ENCODE assay signal across 8 mouse cellular contexts in the genomic region with DNA sequence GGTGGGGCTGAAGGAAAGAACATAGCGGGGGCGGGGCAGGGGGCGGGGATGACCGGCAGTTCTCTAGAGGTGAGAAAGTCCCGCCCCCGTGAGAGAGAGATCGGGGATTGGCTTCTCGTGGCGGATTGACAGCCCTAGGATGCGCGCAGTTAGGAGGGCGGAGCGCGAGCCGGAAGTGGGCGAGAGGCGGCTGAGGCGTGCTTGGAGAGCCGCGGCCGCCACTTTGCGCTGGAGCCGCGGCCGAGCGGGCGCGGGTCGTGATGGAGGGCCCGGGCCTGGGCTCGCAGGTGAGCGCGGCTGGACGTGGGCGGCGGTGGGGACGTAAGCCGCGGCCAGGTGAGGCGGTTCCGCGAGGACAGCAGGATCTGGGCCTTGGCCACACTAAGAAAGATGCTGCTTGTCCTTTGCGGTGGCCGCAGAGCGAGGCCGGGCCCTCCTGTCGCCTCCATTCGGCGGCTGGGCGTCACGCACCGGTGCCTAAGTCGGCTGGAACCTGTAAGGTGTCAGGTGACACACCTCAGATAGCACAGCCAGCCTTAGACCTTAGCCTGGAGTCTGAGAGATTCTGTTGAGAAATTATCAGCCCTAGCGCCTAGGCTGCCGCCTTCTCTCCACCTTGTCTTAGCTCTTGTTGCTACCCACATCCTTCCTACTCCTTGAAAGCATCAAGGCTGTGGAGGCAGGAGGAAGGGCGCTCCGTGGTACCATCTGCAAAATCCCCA. TPM values are rescaled to one million over a fixed set of nuclear protein-coding genes. Genes with fewer than 3 reads are reported as not detected.
DNase-seq lines count a peak whose midpoint lies in the region; ATAC-seq and TF ChIP-seq lines count a peak whose summit lies in the region.

A gene (plus strand): TSS at position 153 of the 722 bp plus-strand sequence.

- H3K4me3 ChIP-seq in gastrocnemius, adult 2 months: peak within 1 kb of the TSS; percentile 94
- H3K4me3 ChIP-seq in hindbrain, postnatal 0 days (ENCODE audit: low read length): peak within 1 kb of the TSS; percentile 51
- H3K4me3 ChIP-seq in left cerebral cortex, adult 2 months: peak within 1 kb of the TSS; percentile 86

- no peaks in the 10 kb centered on the region for H3K27me3 ChIP-seq in hindbrain, postnatal 0 days (ENCODE audit: insufficient read depth, low read length)

- peak within 1 kb of the TSS; percentile 62 for H3K9ac ChIP-seq in hindbrain, postnatal 0 days (replicated peaks; ENCODE audit: low read length)

- TF ChIP-seq CTCF in gastrocnemius, adult 2 months (IDR thresholded peaks at IDR 0.05): no peak
- TF ChIP-seq CTCF in hindbrain, postnatal 0 days (IDR thresholded peaks at IDR 0.05; ENCODE audit: low read depth): no peak
- TF ChIP-seq CTCF in left cerebral cortex, adult 2 months (IDR thresholded peaks at IDR 0.05): no peak

- 0 out of 2 replicates have a peak, but pooled peaks cover 6% of the 10 kb centered on the region for H3K4me1 ChIP-seq in hindbrain, postnatal 0 days (ENCODE audit: insufficient read depth, low read length)

- no peaks in the 10 kb centered on the region for H3K9me3 ChIP-seq in hindbrain, postnatal 0 days (ENCODE audit: low read length)

- H3K4me2 ChIP-seq in hindbrain, postnatal 0 days (ENCODE audit: low read depth, low read length): peak within 1 kb of the TSS; percentile 73

- peak within 1 kb of the TSS; percentile 79 for H3K27ac ChIP-seq in gastrocnemius, adult 2 months
- peak within 1 kb of the TSS; percentile 80 for H3K27ac ChIP-seq in hindbrain, postnatal 0 days
- H3K27ac ChIP-seq in left cerebral cortex, adult 2 months: peak within 1 kb of the TSS; percentile 85

- WGBS in hindbrain, postnatal 0 days: under 1% methylated on average over 56 of the region's 57 CpGs

- intact Hi-C loops in gastrocnemius, adult 2 months (cut with DNase I): no loop called here
- intact Hi-C loops in left cerebral cortex, adult 2 months (cut with DNase I): loop anchor here (1.0 kb wide), 1 partner anchor 39 kb away; no protein-coding TSS in a partner anchor

- DNase-seq in ZHBTc4 (ENCODE audit: low read depth, low spot score): peak; percentile 97
- peak; percentile 92 for DNase-seq in gastrocnemius, adult 2 months
- peak; percentile 96 for DNase-seq in hindbrain, postnatal 0 days (ENCODE audit: low spot score)
- DNase-seq in left cerebral cortex, adult 2 months (ENCODE audit: extremely low spot score in 1 of 2, low spot score in 2 of 2): peak; percentile 93
- peak; percentile 94 to 96 for DNase-seq in right cerebral cortex, adult 2 months (ENCODE audit: low spot score in 2 of 2)
- DNase-seq in urinary bladder, postnatal 14 days (ENCODE audit: low spot score): peak; percentile 96

- ATAC-seq in common myeloid progenitor, adult 5-6 weeks (replicated peaks; ENCODE audit: low read depth, poor library complexity, severe bottlenecking): peak; percentile 92
- peak; percentile 99 for ATAC-seq in hindbrain, postnatal 0 days
- peak; percentile 92 for ATAC-seq in megakaryocyte, adult 5-6 weeks (ENCODE audit: poor library complexity, severe bottlenecking)

- no peaks in the 10 kb centered on the region for H3K36me3 ChIP-seq in hindbrain, postnatal 0 days (ENCODE audit: insufficient read depth, low read length)

RNA-seq across cellular contexts. Expression of the gene that starts here (rescaled TPM):
- 41.8 and 52.3 TPM in 2 replicates for total RNA-seq in common myeloid progenitor, adult 5-6 weeks (2017)
- total RNA-seq in gastrocnemius, adult 2 months (2021): 1 to 10 TPM; 3.6 to 4.0 TPM
- 43.3 and 55.5 TPM in 2 replicates for total RNA-seq in hindbrain, postnatal 0 days (2014; rRNA removed)
- polyA plus RNA-seq in hindbrain, postnatal 0 days (2015; fragmentation: Nextera tagmentation; extraction: Ambion mirVana): 22.6 and 25.5 TPM in 2 replicates
- total RNA-seq in left cerebral cortex, adult 2 months (2021): 10 to 100 TPM; 21.0 to 24.2 TPM
- total RNA-seq in megakaryocyte, adult 5-6 weeks (2015): 54.3 and 54.4 TPM in 2 replicates
- total RNA-seq in megakaryocyte, adult 5-6 weeks (2017): 43.1 and 52.2 TPM in 2 replicates

Comparison
In these comparisons a context has a peak if more than half of its experiments do, and no peak if none do; other contexts are left out.
1. Peak in every context shown above with its lines: DNase-seq, ATAC-seq, H3K4me3 ChIP-seq and H3K27ac ChIP-seq.